Mouse (Mus musculus): ENCODE measurements around the gene Tmem51. TPM values are rescaled to one million over a fixed set of nuclear protein-coding genes. Genes with fewer than 3 reads are reported as not detected.
A peak's percentile ranks its signal among the peaks of the same experiment; 100 is the strongest.

Gene Tmem51
- total RNA-seq (2021): 1 to 10 TPM; 3.9 to 4.6 TPM

GRCm38 (mm10) chr4:142084131-142084899 lies at the start of gene Tmem51:
Tmem51 (minus strand) TSS chr4:142084304.
- no peak for DNase-seq (ENCODE audit: low spot score in 2 of 2)
- intact Hi-C loops (cut with DNase I): loop anchor here (5.0 kb wide), 1 partner anchor 77 kb away; no protein-coding TSS in a partner anchor

GRCm38 (mm10) chr4:142130162-142130561 lies 46.1 kb upstream of the Tmem51 start:
- intact Hi-C loops (cut with DNase I): no loop called here

GRCm38 (mm10) chr4:142127275-142127788 lies 43.2 kb upstream of the Tmem51 start:
- intact Hi-C loops (cut with DNase I): no loop called here
- DNase-seq (ENCODE audit: low spot score in 2 of 2): no peak

More at GRCm38 (mm10) chr4:142130162-142130561, 46.1 kb upstream of the Tmem51 start:
- DNase-seq (ENCODE audit: low spot score in 2 of 2): no peak

GRCm38 (mm10) chr4:142126641-142127274 lies 42.7 kb upstream of the Tmem51 start:
- no peak for DNase-seq (ENCODE audit: low spot score in 2 of 2)
- intact Hi-C loops (cut with DNase I): no loop called here

GRCm38 (mm10) chr4:142121164-142121563 lies 37.1 kb upstream of the Tmem51 start:
- DNase-seq (ENCODE audit: low spot score in 2 of 2): no peak
- intact Hi-C loops (cut with DNase I): no loop called here

- intact Hi-C loops (cut with DNase I): loop anchor here (10.0 kb wide), 1 partner anchor 906 kb away; no protein-coding TSS in a partner anchor
- DNase-seq (ENCODE audit: low spot score in 2 of 2): no peak
Observed at GRCm38 (mm10) chr4:142118522-142118921, 34.4 kb upstream of the Tmem51 start.

GRCm38 (mm10) chr4:142117993-142118392 lies 33.9 kb upstream of the Tmem51 start:
- no peak for DNase-seq (ENCODE audit: low spot score in 2 of 2)
- intact Hi-C loops (cut with DNase I): loop anchor here (10.0 kb wide), 1 partner anchor 907 kb away; no protein-coding TSS in a partner anchor

- peak; percentile 33 to 42 for DNase-seq (ENCODE audit: low spot score in 2 of 2)
- intact Hi-C loops (cut with DNase I): loop anchor here (10.0 kb wide), 1 partner anchor 911 kb away; no protein-coding TSS in a partner anchor
Observed at GRCm38 (mm10) chr4:142113306-142113705, 29.2 kb upstream of the Tmem51 start.

GRCm38 (mm10) chr4:142103081-142103671 lies 19.1 kb upstream of the Tmem51 start:
- no peak for DNase-seq (ENCODE audit: low spot score in 2 of 2)
- intact Hi-C loops (cut with DNase I): no loop called here

GRCm38 (mm10) chr4:142098303-142098702 lies 14.2 kb upstream of the Tmem51 start:
- peak; percentile 75 to 84 for DNase-seq (ENCODE audit: low spot score in 2 of 2)
- intact Hi-C loops (cut with DNase I): loop anchor here (1.0 to 5.0 kb wide), 2 partner anchors 93 to 241 kb away; no protein-coding TSS in a partner anchor

- intact Hi-C loops (cut with DNase I): loop anchor here (1.0 to 5.0 kb wide), 2 partner anchors 93 to 241 kb away; no protein-coding TSS in a partner anchor
- peak in 1 of 2 experiments; percentile 14 for DNase-seq (ENCODE audit: low spot score in 2 of 2)
Observed at GRCm38 (mm10) chr4:142097871-142098270, 13.8 kb upstream of the Tmem51 start.

GRCm38 (mm10) chr4:142095513-142096241 lies 11.6 kb upstream of the Tmem51 start:
- intact Hi-C loops (cut with DNase I): loop anchor here (5.0 kb wide), 1 partner anchor 238 kb away; no protein-coding TSS in a partner anchor
- peak in 1 of 2 experiments; percentile 19 for DNase-seq (ENCODE audit: low spot score in 2 of 2)

GRCm38 (mm10) chr4:142094386-142094785 lies 10.3 kb upstream of the Tmem51 start:
- intact Hi-C loops (cut with DNase I): no loop called here
- DNase-seq (ENCODE audit: low spot score in 2 of 2): no peak

GRCm38 (mm10) chr4:142091100-142091499 lies 7.0 kb upstream of the Tmem51 start:
- intact Hi-C loops (cut with DNase I): no loop called here
- no peak for DNase-seq (ENCODE audit: low spot score in 2 of 2)

GRCm38 (mm10) chr4:142089966-142090365 lies 5.9 kb upstream of the Tmem51 start:
- intact Hi-C loops (cut with DNase I): no loop called here
- DNase-seq (ENCODE audit: low spot score in 2 of 2): no peak

GRCm38 (mm10) chr4:142088836-142089235 lies 4.7 kb upstream of the Tmem51 start:
- intact Hi-C loops (cut with DNase I): no loop called here

GRCm38 (mm10) chr4:142088409-142088808 lies 4.3 kb upstream of the Tmem51 start:
- intact Hi-C loops (cut with DNase I): no loop called here
- no peak for DNase-seq (ENCODE audit: low spot score in 2 of 2)

More at GRCm38 (mm10) chr4:142088836-142089235, 4.7 kb upstream of the Tmem51 start:
- DNase-seq (ENCODE audit: low spot score in 2 of 2): no peak

GRCm38 (mm10) chr4:142084936-142085563 lies 946 bp upstream of the Tmem51 start:
- intact Hi-C loops (cut with DNase I): loop anchor here (5.0 kb wide), 1 partner anchor 78 kb away; no protein-coding TSS in a partner anchor
- DNase-seq (ENCODE audit: low spot score in 2 of 2): no peak

GRCm38 (mm10) chr4:142083762-142084130 lies 358 bp downstream of the Tmem51 start:
- intact Hi-C loops (cut with DNase I): loop anchor here (5.0 kb wide), 1 partner anchor 76 kb away; no protein-coding TSS in a partner anchor
- DNase-seq (ENCODE audit: low spot score in 2 of 2): peak in 1 of 2 experiments; percentile 44
